23 mouse cellular contexts compared by ENCODE assay signal in genomic region chr2:95776047-95776446, GRCm38 (mm10).
"Had no signal": no experiment of that assay in that cellular context is flagged by ENCODE, and none has a peak within 500 bp of the region (broad histone marks: within the 10 kb centered on the region; RNA-seq: fewer than 3 reads in every experiment).

No protein-coding gene starts in this region.

- H3K36me3 ChIP-seq: heart, embryonic 10.5 days; heart, embryonic 12.5 days; hindbrain, embryonic 13.5 days; hindbrain, embryonic 15.5 days; kidney, embryonic 15.5 days; limb, embryonic 13.5 days; limb, embryonic 15.5 days had no signal

- H3K4me3 ChIP-seq: gastrocnemius, adult 2 months; heart, embryonic 10.5 days; heart, embryonic 12.5 days; hindbrain, embryonic 13.5 days; hindbrain, embryonic 15.5 days; kidney, embryonic 15.5 days; limb, embryonic 13.5 days; limb, embryonic 15.5 days had no signal

- H3K9me3 ChIP-seq: heart, embryonic 10.5 days; heart, embryonic 12.5 days; hindbrain, embryonic 13.5 days; hindbrain, embryonic 15.5 days; kidney, embryonic 15.5 days; limb, embryonic 13.5 days; limb, embryonic 15.5 days had no signal

- H3K4me2 ChIP-seq: heart, embryonic 12.5 days; hindbrain, embryonic 13.5 days; hindbrain, embryonic 15.5 days; kidney, embryonic 15.5 days; limb, embryonic 13.5 days; limb, embryonic 15.5 days had no signal

- DNase-seq: gastrocnemius, adult 2 months; gastrocnemius, postnatal 10 days; gastrocnemius, postnatal 25 days; heart, adult 18-20 months; heart, postnatal 10 days; kidney, adult 11 months; kidney, adult 2 months; kidney, adult 9 months; kidney, postnatal 14 days; kidney, postnatal 36 days; layer of hippocampus, adult 9-11 months; layer of hippocampus, postnatal 36 days; left cerebral cortex, postnatal 4 days had no signal

- H3K9ac ChIP-seq: heart, embryonic 12.5 days; hindbrain, embryonic 13.5 days; hindbrain, embryonic 15.5 days; kidney, embryonic 15.5 days; limb, embryonic 13.5 days; limb, embryonic 15.5 days had no signal

- H3K27ac ChIP-seq: gastrocnemius, adult 2 months; heart, embryonic 10.5 days; hindbrain, embryonic 13.5 days; hindbrain, embryonic 15.5 days; hindbrain, postnatal 0 days; kidney, embryonic 15.5 days; kidney, postnatal 0 days; limb, embryonic 13.5 days; limb, embryonic 15.5 days had no signal

- ATAC-seq: hindbrain, postnatal 0 days; intestine, embryonic 16.5 days had no signal

- H3K4me1 ChIP-seq: heart, embryonic 10.5 days; heart, embryonic 12.5 days; hindbrain, embryonic 13.5 days; hindbrain, embryonic 15.5 days; kidney, embryonic 15.5 days; limb, embryonic 13.5 days; limb, embryonic 15.5 days had no signal

- H3K27me3 ChIP-seq: heart, embryonic 12.5 days; hindbrain, embryonic 13.5 days; hindbrain, embryonic 15.5 days; kidney, embryonic 15.5 days; limb, embryonic 13.5 days; limb, embryonic 15.5 days had no signal
